Mouse (Mus musculus) forebrain, embryonic 10.5 days (tissue): ENCODE data around the gene Ube2l6. TPM values are rescaled to one million over a fixed set of nuclear protein-coding genes. Genes with fewer than 3 reads are reported as not detected.
A peak's percentile ranks its signal among the peaks of the same experiment; 100 is the strongest.

Source experiments
- DNase-seq: peaks from one replicate; pipeline ENCODE4 v3.0.0-alpha.2; 2017; ENCODE audit warnings: low spot score; ENCODE audit errors: extremely low spot score
- H3K27ac ChIP-seq: fragments of 300-500 bp; sonication (generic); 2 replicates; pipeline ENCODE4 v1.5.1; 2016; ENCODE audit warnings: mild to moderate bottlenecking
- H3K27me3 ChIP-seq: fragments of 300-500 bp; sonication (generic); 2 replicates; pipeline ENCODE4 v1.6.1; 2016; ENCODE audit warnings: mild to moderate bottlenecking; ENCODE audit not compliant: poor library complexity, severe bottlenecking
- H3K36me3 ChIP-seq: fragments of 300-500 bp; sonication (generic); replicated peaks from 2 replicates; pipeline ENCODE4 v1.6.1; 2016; ENCODE audit warnings: mild to moderate bottlenecking, moderate library complexity
- H3K4me1 ChIP-seq: fragments of 300-500 bp; sonication (generic); 2 replicates; pipeline ENCODE4 v1.6.1; 2016
- H3K4me3 ChIP-seq: fragments of 300-500 bp; sonication (generic); 2 replicates; pipeline ENCODE4 v1.5.1; 2016; ENCODE audit warnings: mild to moderate bottlenecking, moderate library complexity
- H3K9me3 ChIP-seq: fragments of 300-500 bp; sonication (generic); 2 replicates; pipeline ENCODE4 v1.6.1; 2016; ENCODE audit warnings: mild to moderate bottlenecking, moderate library complexity
- WGBS: fragments of 180-500 bp; shearing (Covaris S2); methylation state at CpG from one replicate; pipeline ENCODE4 v1.1.7; 2016; 5-methylcytosine and 5-hydroxymethylcytosine counted together
- polyA plus RNA-seq: library from polyadenylated mRNA; unstranded; fragments of >200 nt; fragmentation: Nextera tagmentation; extraction: Ambion mirVana; gene quantifications from 2 replicates; pipeline ENCODE4 v1.2.1, GENCODE M21; 2016

Gene Ube2l6
- polyA plus RNA-seq, 1 experiment from 2014 or later = 33.1 TPM

- 87% methylated on average over 6 of the region's 6 CpGs for WGBS
- Histone ChIP-seq H3K27me3 (peaks cover 6% of the 10 kb centered on the region), H3K4me3 (no peak overlapping the region), H3K4me1 (peaks cover 41% of the 10 kb centered on the region), H3K27ac (no peak overlapping the region), H3K36me3 (peaks cover 48% of the 10 kb centered on the region), H3K9me3 (no peaks in the 10 kb centered on the region)
- DNase-seq = no peak
Observed at GRCm38 (mm10) chr2:84843654-84844053, 45.0 kb downstream of the Ube2l6 start.

- H3K4me1 ChIP-seq = peaks cover 29% of the 10 kb centered on the region
- no peaks in the 10 kb centered on the region for H3K27me3 ChIP-seq
- no peak overlapping the region for H3K4me3 ChIP-seq
- no peak overlapping the region for H3K27ac ChIP-seq
- DNase-seq = no peak
- peaks cover 64% of the 10 kb centered on the region for H3K36me3 ChIP-seq
- WGBS = 90% methylated on average over 1 of the region's 1 CpGs
- H3K9me3 ChIP-seq = no peaks in the 10 kb centered on the region
Observed at GRCm38 (mm10) chr2:84845226-84845625, 46.6 kb downstream of the Ube2l6 start.

GRCm38 (mm10) chr2:84850407-84851129 is 51.9 kb downstream of the Ube2l6 start:
- no peak overlapping the region; the same call in 1 of the 2 replicates for H3K4me3 ChIP-seq
- no peaks in the 10 kb centered on the region for H3K27me3 ChIP-seq
- H3K9me3 ChIP-seq = no peaks in the 10 kb centered on the region
- no peak for DNase-seq
- H3K4me1 ChIP-seq = peaks cover 24% of the 10 kb centered on the region
- H3K36me3 ChIP-seq = peaks cover 92% of the 10 kb centered on the region
- 70% methylated on average over 7 of the region's 7 CpGs for WGBS
- no peak overlapping the region; the same call in 1 of the 2 replicates for H3K27ac ChIP-seq

GRCm38 (mm10) chr2:84851130-84852040 is 52.8 kb downstream of the Ube2l6 start:
- Histone ChIP-seq H3K27ac (peak overlapping the region; percentile 32; the same call in 1 of the 2 replicates), H3K4me3 (peak overlapping the region; percentile 4; the same call in 1 of the 2 replicates), H3K36me3 (peaks cover 92% of the 10 kb centered on the region), H3K9me3 (no peaks in the 10 kb centered on the region), H3K27me3 (no peaks in the 10 kb centered on the region), H3K4me1 (peaks cover 24% of the 10 kb centered on the region)
- 34% methylated on average over 23 of the region's 23 CpGs for WGBS
- DNase-seq = peak; percentile 59

GRCm38 (mm10) chr2:84855732-84856131 is 57.1 kb downstream of the Ube2l6 start:
- Histone ChIP-seq H3K4me3 (no peak overlapping the region), H3K36me3 (peaks cover 94% of the 10 kb centered on the region), H3K27me3 (no peaks in the 10 kb centered on the region), H3K4me1 (peaks cover 11% of the 10 kb centered on the region), H3K27ac (no peak overlapping the region), H3K9me3 (no peaks in the 10 kb centered on the region)
- WGBS = 73% methylated on average over 2 of the region's 2 CpGs
- DNase-seq = no peak

GRCm38 (mm10) chr2:84858551-84858950 is 59.9 kb downstream of the Ube2l6 start:
- 93% methylated on average over 1 of the region's 1 CpGs for WGBS
- peaks cover 99% of the 10 kb centered on the region for H3K36me3 ChIP-seq

More at GRCm38 (mm10) chr2:84858551-84858950, 59.9 kb downstream of the Ube2l6 start:
- Histone ChIP-seq H3K4me1 (no peaks in the 10 kb centered on the region), H3K27ac (no peak overlapping the region), H3K27me3 (no peaks in the 10 kb centered on the region), H3K9me3 (no peaks in the 10 kb centered on the region), H3K4me3 (no peak overlapping the region)
- no peak for DNase-seq

Other genes starting within 250 kb of the Ube2l6 start
- gene Ctnnd1, start 148.1 kb upstream of the Ube2l6 start, polyA plus RNA-seq = 40.6 and 43.9 TPM in 2 replicates
- 0.32 and 0.58 TPM in 2 replicates for gene Btbd18, start 139.7 kb upstream of the Ube2l6 start, polyA plus RNA-seq
- gene Selenoh, start 128.1 kb upstream of the Ube2l6 start, polyA plus RNA-seq = 552 and 592 TPM in 2 replicates
- gene Gm28635, start 120.8 kb upstream of the Ube2l6 start, polyA plus RNA-seq = not detected in 2 replicates
- 50.1 and 51.5 TPM in 2 replicates for gene Med19, start 120.4 kb upstream of the Ube2l6 start, polyA plus RNA-seq
- gene Tmx2, start 119.7 kb upstream of the Ube2l6 start, polyA plus RNA-seq = 174 and 184 TPM in 2 replicates
- 28.4 and 29.5 TPM in 2 replicates for gene Zdhhc5, start 83.6 kb upstream of the Ube2l6 start, polyA plus RNA-seq
- gene Clp1, start 71.5 kb upstream of the Ube2l6 start, polyA plus RNA-seq = 53.6 and 56.8 TPM in 2 replicates
- gene Ypel4, start 64.8 kb upstream of the Ube2l6 start, polyA plus RNA-seq = 6.4 and 8.2 TPM in 2 replicates
- 8.5 and 8.8 TPM in 2 replicates for gene Gm19426, start 55.2 kb upstream of the Ube2l6 start, polyA plus RNA-seq
- gene Serping1, start 23.4 kb upstream of the Ube2l6 start, polyA plus RNA-seq = 22.7 and 23.2 TPM in 2 replicates
- 0.46 TPM in 1 of 2 replicates, not detected in the other for gene Smtnl1, start 23.8 kb downstream of the Ube2l6 start, polyA plus RNA-seq
- gene Timm10, start 28.2 kb downstream of the Ube2l6 start, polyA plus RNA-seq = 68.6 and 70.9 TPM in 2 replicates
- gene Slc43a1, start 40.0 kb downstream of the Ube2l6 start, polyA plus RNA-seq = 28.5 and 29.3 TPM in 2 replicates
- gene Rtn4rl2, start 87.9 kb downstream of the Ube2l6 start, polyA plus RNA-seq = 0.78 and 1.0 TPM in 2 replicates
- gene Slc43a3, start 137.8 kb downstream of the Ube2l6 start, polyA plus RNA-seq = 20.8 and 23.7 TPM in 2 replicates
- not detected in 2 replicates for gene Prg2, start 181.6 kb downstream of the Ube2l6 start, polyA plus RNA-seq
- not detected in 2 replicates for gene Prg3, start 189.4 kb downstream of the Ube2l6 start, polyA plus RNA-seq
- gene Ssrp1, start 238.4 kb downstream of the Ube2l6 start, polyA plus RNA-seq = 433 and 446 TPM in 2 replicates
- 2.7 and 3.6 TPM in 2 replicates for gene P2rx3, start 238.6 kb downstream of the Ube2l6 start, polyA plus RNA-seq
- gene Tnks1bp1, start 249.2 kb downstream of the Ube2l6 start, polyA plus RNA-seq = 26.6 and 36.1 TPM in 2 replicates